Mouse (Mus musculus) small intestine, adult 2 months (tissue): Measurements from ENCODE around the gene Cul7. TPM values are rescaled to one million over a fixed set of nuclear protein-coding genes. Genes with fewer than 3 reads are reported as not detected.

ENCODE experiments used
- H3K27ac ChIP-seq: fragments of 200-500 bp; 2 replicates; pipeline ENCODE4 v1.5.1; 2012; ENCODE audit warnings: low read depth, low read length, control low read depth, inconsistent platforms; ENCODE audit not compliant: insufficient read depth
- H3K27me3 ChIP-seq: fragments of 200-500 bp; 2 replicates; pipeline ENCODE4 v1.6.1; 2012; ENCODE audit warnings: mild to moderate bottlenecking, moderate library complexity, low read length, inconsistent platforms; ENCODE audit not compliant: control insufficient read depth, insufficient read depth
- H3K36me3 ChIP-seq: fragments of 200-500 bp; 2 replicates; pipeline ENCODE4 v1.6.1; 2012; ENCODE audit warnings: mild to moderate bottlenecking, low read length, control low read depth, inconsistent platforms; ENCODE audit not compliant: control insufficient read depth, insufficient read depth
- H3K4me1 ChIP-seq: fragments of 200-500 bp; 2 replicates; pipeline ENCODE4 v1.6.1; 2012; ENCODE audit warnings: low read length, inconsistent platforms, mixed read lengths; ENCODE audit not compliant: control insufficient read depth, insufficient read depth, insufficient read length
- H3K4me3 ChIP-seq: fragments of 200-500 bp; 2 replicates; pipeline ENCODE4 v1.5.1; 2012; ENCODE audit warnings: low read depth, mild to moderate bottlenecking, control low read depth, inconsistent platforms, low read length, moderate library complexity
- CTCF ChIP-seq: fragments of 200-500 bp; IDR thresholded peaks from 2 replicates; pipeline ENCODE4 v1.5.1; 2012; ENCODE audit warnings: low read depth, mild to moderate bottlenecking, control low read depth, inconsistent platforms, low read length, moderate library complexity, mixed read lengths; ENCODE audit not compliant: insufficient replicate concordance, insufficient read length; ENCODE audit errors: extremely low read depth
- POLR2A ChIP-seq: fragments of 200-500 bp; IDR thresholded peaks from 2 replicates; pipeline ENCODE4 v1.6.1; 2012; ENCODE audit warnings: low read depth, mild to moderate bottlenecking, control low read depth, inconsistent platforms, low read length, moderate library complexity
- WGBS: fragments of 180-500 bp; shearing (Covaris S2); methylation state at CpG from one replicate; pipeline ENCODE4 v1.1.7; 2018; 5-methylcytosine and 5-hydroxymethylcytosine counted together
- polyA plus RNA-seq: library from polyadenylated mRNA; depleted of rRNA; stranded (reverse); fragments of >200 nt; gene quantifications from 2 replicates; pipeline ENCODE4 v1.2.3, GENCODE M21; 2012

The Cul7 gene
- polyA plus RNA-seq, 1 experiment = 12.1 TPM

- TF ChIP-seq CTCF = no peak
- TF ChIP-seq POLR2A = no peak
- Histone ChIP-seq H3K36me3 (peaks cover 7% of the 10 kb centered on the region), H3K27me3 (no peaks in the 10 kb centered on the region), H3K4me3 (no peak overlapping the region), H3K27ac (no peak overlapping the region), H3K4me1 (peaks cover 6% of the 10 kb centered on the region; the same call in 1 of the 2 replicates)
- 75% methylated on average over 20 of the region's 20 CpGs for WGBS
Observed at GRCm38 (mm10) chr17:46651755-46652547, 1.8 kb downstream of the Cul7 start.

GRCm38 (mm10) chr17:46656054-46656453 is 5.9 kb downstream of the Cul7 start:
- Histone ChIP-seq H3K4me1 (peaks cover 4% of the 10 kb centered on the region; the same call in 1 of the 2 replicates), H3K27ac (no peak overlapping the region), H3K36me3 (no peaks in the 10 kb centered on the region), H3K27me3 (no peaks in the 10 kb centered on the region), H3K4me3 (no peak overlapping the region)
- TF ChIP-seq CTCF (no peak), POLR2A (no peak)
- 75% methylated on average over 6 of the region's 6 CpGs for WGBS

- H3K4me1 ChIP-seq = no peaks in the 10 kb centered on the region
- no peak for TF ChIP-seq POLR2A
- no peak for TF ChIP-seq CTCF
- 95% methylated on average over 9 of the region's 9 CpGs for WGBS
- H3K36me3 ChIP-seq = peaks cover 2% of the 10 kb centered on the region; the same call in 1 of the 2 replicates
- no peak overlapping the region for H3K27ac ChIP-seq
- no peak overlapping the region for H3K4me3 ChIP-seq
- H3K27me3 ChIP-seq = no peaks in the 10 kb centered on the region
Observed at GRCm38 (mm10) chr17:46661351-46661750, 11.2 kb downstream of the Cul7 start.

- no peaks in the 10 kb centered on the region for H3K4me1 ChIP-seq
- H3K27me3 ChIP-seq = no peaks in the 10 kb centered on the region
- WGBS = 89% methylated on average over 12 of the region's 12 CpGs
- peaks cover 2% of the 10 kb centered on the region; the same call in 1 of the 2 replicates for H3K36me3 ChIP-seq
- TF ChIP-seq POLR2A (no peak), CTCF (no peak)
- no peak overlapping the region for H3K4me3 ChIP-seq
- H3K27ac ChIP-seq = no peak overlapping the region
Observed at GRCm38 (mm10) chr17:46661981-46662380, 11.8 kb downstream of the Cul7 start.

- no peaks in the 10 kb centered on the region for H3K27me3 ChIP-seq
- H3K4me3 ChIP-seq = no peak overlapping the region
- H3K4me1 ChIP-seq = no peaks in the 10 kb centered on the region
- peaks cover 7% of the 10 kb centered on the region for H3K36me3 ChIP-seq
- TF ChIP-seq CTCF (no peak), POLR2A (no peak)
- no peak overlapping the region for H3K27ac ChIP-seq
- 94% methylated on average over 5 of the region's 5 CpGs for WGBS
Observed at GRCm38 (mm10) chr17:46662730-46663129, 12.6 kb downstream of the Cul7 start.

- WGBS = 92% methylated on average over 16 of the region's 16 CpGs
- peaks cover 27% of the 10 kb centered on the region for H3K36me3 ChIP-seq
- no peak overlapping the region for H3K4me3 ChIP-seq
- TF ChIP-seq POLR2A (no peak), CTCF (no peak)
- no peaks in the 10 kb centered on the region for H3K27me3 ChIP-seq
- H3K27ac ChIP-seq = no peak overlapping the region
- H3K4me1 ChIP-seq = no peaks in the 10 kb centered on the region
Observed at GRCm38 (mm10) chr17:46667712-46668111, 17.6 kb downstream of the Cul7 start.

- TF ChIP-seq CTCF = no peak
- no peak for TF ChIP-seq POLR2A
- peaks cover 5% of the 10 kb centered on the region for H3K4me1 ChIP-seq
- 96% methylated on average over 10 of the region's 10 CpGs for WGBS
- H3K27me3 ChIP-seq = no peaks in the 10 kb centered on the region
- H3K27ac ChIP-seq = no peak overlapping the region
- H3K36me3 ChIP-seq = peaks cover 28% of the 10 kb centered on the region
- H3K4me3 ChIP-seq = no peak overlapping the region
Observed at GRCm38 (mm10) chr17:46669911-46670310, 19.8 kb downstream of the Cul7 start.
